Mouse (Mus musculus) forebrain, postnatal 0 days (tissue): ENCODE data around the gene Fam25c. TPM values are rescaled to one million over a fixed set of nuclear protein-coding genes. Genes with fewer than 3 reads are reported as not detected.

Experiments
- ATAC-seq: fragments of 200-750 bp; cut with Nextera tagmentation; 2 replicates; pipeline ENCODE4 v1.8.0; 2017; ENCODE audit warnings: mild to moderate bottlenecking, moderate library complexity
- DNase-seq: peaks from one replicate; pipeline ENCODE4 v3.0.0-alpha.2; 2015
- H3K27ac ChIP-seq: fragments of 300-500 bp; sonication (generic); 2 replicates; pipeline ENCODE4 v1.5.1; 2014; ENCODE audit warnings: low read depth, mild to moderate bottlenecking, antibody characterized with exemption, low read length, moderate library complexity, mixed read lengths
- H3K27me3 ChIP-seq: fragments of 300-500 bp; sonication (generic); 2 replicates; pipeline ENCODE4 v1.6.1; 2014; ENCODE audit warnings: mild to moderate bottlenecking, low read length, mixed read lengths; ENCODE audit not compliant: insufficient read depth
- H3K36me3 ChIP-seq: fragments of 300-500 bp; sonication (generic); 2 replicates; pipeline ENCODE4 v1.6.1; 2014; ENCODE audit warnings: mild to moderate bottlenecking, moderate library complexity; ENCODE audit not compliant: insufficient read depth
- H3K4me1 ChIP-seq: fragments of 300-500 bp; sonication (generic); 2 replicates; pipeline ENCODE4 v1.6.1; 2014; ENCODE audit warnings: antibody characterized with exemption; ENCODE audit not compliant: insufficient read depth
- H3K4me2 ChIP-seq: fragments of 300-500 bp; sonication (generic); 2 replicates; pipeline ENCODE4 v1.6.1; 2014; ENCODE audit warnings: low read depth, mild to moderate bottlenecking, moderate library complexity
- H3K4me3 ChIP-seq: fragments of 300-500 bp; sonication (generic); 2 replicates; pipeline ENCODE4 v1.5.1; 2014; ENCODE audit warnings: low read depth, low read length, mixed read lengths
- H3K9ac ChIP-seq: fragments of 300-500 bp; sonication (generic); 2 replicates; pipeline ENCODE4 v1.6.1; 2014; ENCODE audit warnings: mild to moderate bottlenecking
- H3K9me3 ChIP-seq: fragments of 300-500 bp; sonication (generic); 2 replicates; pipeline ENCODE4 v1.6.1; 2016; ENCODE audit warnings: low read length
- CTCF ChIP-seq: sonication (generic); IDR thresholded peaks from 2 replicates; pipeline ENCODE4 v1.5.1; 2016; ENCODE audit warnings: antibody characterized with exemption, control low read depth, low read depth
- WGBS: fragments of 180-500 bp; shearing (Covaris S2); extraction: QIAGEN DNeasy Blood & Tissue Kit; methylation state at CpG from one replicate; pipeline ENCODE4 v1.1.7; 2014; 5-methylcytosine and 5-hydroxymethylcytosine counted together
- polyA plus RNA-seq: library from polyadenylated mRNA; unstranded; fragments of >200 nt; fragmentation: Nextera tagmentation; extraction: Ambion mirVana; gene quantifications from 2 replicates; pipeline ENCODE4 v1.2.1, GENCODE M21; 2015
- total RNA-seq: library from RNA; depleted of rRNA; stranded (reverse); fragments of >200 nt; gene quantifications from 2 replicates; pipeline ENCODE4 v1.2.3, GENCODE M21; 2014; rRNA removed

The Fam25c gene
- total and polyA plus RNA-seq, 2 experiments from 2014 or later, result not detected

GRCm38 (mm10) chr14:34310234-34310965, 44.8 kb downstream of the Fam25c start, which contains the start of the genes Shld2 and Glud1:
Gene Shld2 (minus strand): TSS chr14:34310493.
Gene Glud1 (plus strand): TSS chr14:34310727.
- ATAC-seq (peak; percentile 94), DNase-seq (peak; percentile 95)
- WGBS, result under 1% methylated on average over 84 of the region's 100 CpGs
- Histone ChIP-seq H3K27me3 (no peaks in the 10 kb centered on the region), H3K9ac (peak within 1 kb of the TSS; percentile 96), H3K27ac (peak within 1 kb of the TSS; percentile 93), H3K36me3 (no peaks in the 10 kb centered on the region), H3K9me3 (no peaks in the 10 kb centered on the region), H3K4me2 (peak within 1 kb of the TSS; percentile 68), H3K4me3 (peak within 1 kb of the TSS; percentile 96), H3K4me1 (peaks cover 6% of the 10 kb centered on the region)
- TF ChIP-seq CTCF, result peak; percentile 30

- Histone ChIP-seq H3K27me3 (no peaks in the 10 kb centered on the region), H3K9me3 (no peaks in the 10 kb centered on the region), H3K4me3 (peak overlapping the region; percentile 96), H3K4me1 (peaks cover 6% of the 10 kb centered on the region), H3K27ac (peak overlapping the region; percentile 93), H3K4me2 (peak overlapping the region; percentile 68), H3K9ac (peak overlapping the region; percentile 96), H3K36me3 (no peaks in the 10 kb centered on the region)
- no peak for ATAC-seq
- TF ChIP-seq CTCF, result no peak
- 14% methylated on average over 5 of the region's 5 CpGs for WGBS
- no peak for DNase-seq
Measured at GRCm38 (mm10) chr14:34309907-34310233, 45.4 kb downstream of the Fam25c start.

GRCm38 (mm10) chr14:34309266-34309665, 46.0 kb downstream of the Fam25c start:
- WGBS, result 89% methylated on average over 4 of the region's 4 CpGs
- Histone ChIP-seq H3K4me1 (peaks cover 6% of the 10 kb centered on the region), H3K4me2 (no peak overlapping the region), H3K9ac (no peak overlapping the region), H3K9me3 (no peaks in the 10 kb centered on the region), H3K27ac (no peak overlapping the region), H3K27me3 (no peaks in the 10 kb centered on the region), H3K4me3 (no peak overlapping the region), H3K36me3 (no peaks in the 10 kb centered on the region)
- TF ChIP-seq CTCF, result no peak
- DNase-seq (no peak), ATAC-seq (no peak)

- ATAC-seq, result no peak
- no peak for DNase-seq
Measured at GRCm38 (mm10) chr14:34303265-34303680, 52.0 kb downstream of the Fam25c start.

GRCm38 (mm10) chr14:34302681-34303242, 52.5 kb downstream of the Fam25c start:
- H3K27ac ChIP-seq, result no peak overlapping the region
- ATAC-seq (no peak), DNase-seq (no peak)
- no peak overlapping the region for H3K4me3 ChIP-seq
- TF ChIP-seq CTCF, result no peak
- no peaks in the 10 kb centered on the region for H3K4me1 ChIP-seq
- no peaks in the 10 kb centered on the region for H3K27me3 ChIP-seq
- H3K9ac ChIP-seq, result no peak overlapping the region
- 87% methylated on average over 5 of the region's 5 CpGs for WGBS
- no peaks in the 10 kb centered on the region for H3K9me3 ChIP-seq
- H3K4me2 ChIP-seq, result no peak overlapping the region
- no peaks in the 10 kb centered on the region for H3K36me3 ChIP-seq

More at GRCm38 (mm10) chr14:34303265-34303680, 52.0 kb downstream of the Fam25c start:
- no peak overlapping the region for H3K9ac ChIP-seq
- no peak overlapping the region for H3K4me3 ChIP-seq
- no peaks in the 10 kb centered on the region for H3K9me3 ChIP-seq
- WGBS, result 52% methylated on average over 5 of the region's 5 CpGs
- no peak overlapping the region for H3K4me2 ChIP-seq
- no peaks in the 10 kb centered on the region for H3K27me3 ChIP-seq
- H3K36me3 ChIP-seq, result no peaks in the 10 kb centered on the region
- no peaks in the 10 kb centered on the region for H3K4me1 ChIP-seq
- no peak for TF ChIP-seq CTCF
- no peak overlapping the region for H3K27ac ChIP-seq

Other genes starting within 250 kb of the Fam25c start
- 0.08 and 0.19 TPM in 2 replicates for gene Npy4r, start 202.9 kb downstream of the Fam25c start, total RNA-seq
- gene Npy4r, start 202.9 kb downstream of the Fam25c start, polyA plus RNA-seq, result 0.05 and 0.10 TPM in 2 replicates
- 23.3 and 26.0 TPM in 2 replicates for gene Gprin2, start 153.8 kb downstream of the Fam25c start, total RNA-seq
- 6.9 and 8.0 TPM in 2 replicates for gene Gprin2, start 153.8 kb downstream of the Fam25c start, polyA plus RNA-seq
- 1.0 and 1.5 TPM in 2 replicates for gene Syt15, start 135.8 kb downstream of the Fam25c start, total RNA-seq
- 0.35 and 0.65 TPM in 2 replicates for gene Syt15, start 135.8 kb downstream of the Fam25c start, polyA plus RNA-seq
- gene Shld2, start 44.9 kb downstream of the Fam25c start, total RNA-seq, result 6.3 and 22.0 TPM in 2 replicates
- 4.9 and 7.6 TPM in 2 replicates for gene Shld2, start 44.9 kb downstream of the Fam25c start, polyA plus RNA-seq
- gene Glud1, start 44.7 kb downstream of the Fam25c start, total RNA-seq, result 179 and 182 TPM in 2 replicates
- gene Glud1, start 44.7 kb downstream of the Fam25c start, polyA plus RNA-seq, result 96.4 and 114 TPM in 2 replicates
- 1.0 and 2.1 TPM in 2 replicates for gene Sncg, start 19.4 kb upstream of the Fam25c start, total RNA-seq
- 2.5 and 3.9 TPM in 2 replicates for gene Sncg, start 19.4 kb upstream of the Fam25c start, polyA plus RNA-seq
- gene Mmrn2, start 20.0 kb upstream of the Fam25c start, total RNA-seq, result 3.8 and 4.7 TPM in 2 replicates
- 2.4 and 2.7 TPM in 2 replicates for gene Mmrn2, start 20.0 kb upstream of the Fam25c start, polyA plus RNA-seq
- 52.2 and 54.8 TPM in 2 replicates for gene Bmpr1a, start 147.9 kb upstream of the Fam25c start, total RNA-seq
- gene Bmpr1a, start 147.9 kb upstream of the Fam25c start, polyA plus RNA-seq, result 12.7 and 15.9 TPM in 2 replicates
- not detected in 2 replicates for gene 9230112D13Rik, start 167.4 kb upstream of the Fam25c start, total RNA-seq
- not detected in 2 replicates for gene 9230112D13Rik, start 167.4 kb upstream of the Fam25c start, polyA plus RNA-seq
- 1.3 and 2.0 TPM in 2 replicates for gene Ldb3, start 233.2 kb upstream of the Fam25c start, total RNA-seq
- 0.70 and 0.90 TPM in 2 replicates for gene Ldb3, start 233.2 kb upstream of the Fam25c start, polyA plus RNA-seq
- gene Opn4, start 244.7 kb upstream of the Fam25c start, total RNA-seq, result 0.14 TPM in 1 of 2 replicates, not detected in the other
- gene Opn4, start 244.7 kb upstream of the Fam25c start, polyA plus RNA-seq, result 0.11 TPM in 1 of 2 replicates, not detected in the other